Mouse (Mus musculus): ENCODE measurements around the gene Tspan11.

The Tspan11 gene

DNA sequence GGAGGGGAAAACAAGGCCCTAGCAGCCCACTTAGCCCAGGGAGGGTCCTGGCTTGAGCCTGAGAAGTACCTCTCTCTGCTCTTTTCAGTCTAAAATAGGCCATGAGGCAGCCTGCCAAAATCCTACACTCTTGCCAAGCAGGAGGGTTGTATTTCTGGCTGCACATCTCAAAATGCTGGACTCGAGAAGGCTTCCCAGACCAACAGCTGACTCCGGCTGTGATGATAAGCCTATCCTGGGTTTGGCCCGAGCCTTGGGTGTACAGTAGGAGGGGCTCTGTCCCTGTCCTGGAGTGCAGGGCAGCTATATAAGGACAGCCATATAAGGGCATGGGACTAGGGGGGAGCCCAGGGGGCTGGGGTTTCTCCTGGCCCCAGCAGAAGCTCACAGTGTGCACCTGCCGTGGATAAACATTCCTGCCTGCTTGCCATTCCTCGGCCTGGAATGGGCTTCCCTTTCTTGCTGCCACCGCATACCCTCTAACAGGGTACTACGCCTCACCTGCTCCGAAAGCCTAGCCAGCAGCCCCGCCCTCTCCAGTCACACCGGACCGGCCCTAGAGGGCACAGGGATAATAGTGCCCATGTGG is 102.3 kb downstream of the Tspan11 start:
- CTCF ChIA-PET, result interaction anchor here in 1 of 4 experiments (0.6 kb wide), 1 partner anchor 102 kb away, joined by 3 read pairs; no protein-coding TSS in a partner anchor
- POLR2A ChIA-PET, result interaction anchor here in 1 of 4 experiments (0.6 to 1.5 kb wide), 3 partner anchors 14 to 361 kb away, joined by 3 to 5 read pairs (median 4); no protein-coding TSS in a partner anchor

DNA sequence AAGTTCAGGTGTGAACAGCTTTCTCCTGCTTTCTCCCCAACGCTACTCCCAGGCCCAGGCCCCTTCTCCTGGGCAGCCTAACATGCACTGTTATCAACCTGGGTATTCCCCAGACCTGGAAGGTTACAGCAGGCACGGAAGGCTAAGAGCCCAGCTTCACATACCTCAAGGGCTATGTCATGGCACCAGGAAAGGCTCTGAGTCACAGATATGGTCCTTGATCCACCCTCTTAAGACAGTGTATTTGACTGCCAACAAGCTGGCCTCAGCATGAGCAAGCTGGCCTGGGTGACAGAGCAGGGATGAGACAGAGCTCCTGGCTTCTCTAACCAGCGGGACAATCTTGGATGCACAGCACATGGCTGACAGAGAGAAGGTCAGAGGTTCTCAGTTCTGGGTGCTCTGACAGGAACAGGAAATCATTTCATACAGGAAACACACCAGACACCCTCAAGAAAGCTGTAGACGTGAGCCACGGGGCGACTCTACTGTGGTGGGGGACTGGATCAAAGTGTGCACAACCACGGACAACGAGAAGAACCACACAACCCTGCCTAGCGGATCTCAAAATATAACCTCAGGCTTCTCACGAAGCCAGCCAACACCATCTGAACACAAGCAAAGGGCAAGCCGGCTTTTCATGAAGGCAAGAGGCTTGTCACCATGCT is 104.3 kb downstream of the Tspan11 start:
- ChIA-PET CTCF (interaction anchor here in 1 of 4 experiments (1.0 kb wide), 1 partner anchor 16 kb away, joined by 3 read pairs; no protein-coding TSS in a partner anchor), POLR2A (interaction anchor here in 1 of 4 experiments (0.7 to 1.6 kb wide), 3 partner anchors 18 to 37 kb away, joined by 3 to 4 read pairs (median 3); no protein-coding TSS in a partner anchor)

DNA sequence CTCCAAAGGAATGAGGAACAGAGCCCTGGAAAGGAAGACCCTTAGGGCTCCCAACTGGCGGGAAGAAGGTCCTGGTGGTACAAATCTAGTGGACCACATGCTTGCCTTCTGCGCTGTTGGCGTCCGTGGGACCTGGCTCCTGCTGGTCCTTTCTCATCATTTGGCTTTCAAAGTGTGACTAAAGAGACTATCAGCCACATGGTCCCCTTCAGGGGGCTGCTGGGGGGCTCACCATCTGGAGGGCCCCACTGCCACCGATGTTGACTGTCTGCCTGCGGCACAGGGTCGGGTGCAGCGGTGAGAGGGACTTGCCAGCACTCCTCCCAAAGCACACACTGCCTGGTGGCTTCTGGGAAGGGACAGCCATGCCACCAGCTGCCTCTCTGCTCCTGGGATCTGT is 105.6 kb downstream of the Tspan11 start:
- POLR2A ChIA-PET, result no interaction called here
- CTCF ChIA-PET, result no interaction called here

DNA sequence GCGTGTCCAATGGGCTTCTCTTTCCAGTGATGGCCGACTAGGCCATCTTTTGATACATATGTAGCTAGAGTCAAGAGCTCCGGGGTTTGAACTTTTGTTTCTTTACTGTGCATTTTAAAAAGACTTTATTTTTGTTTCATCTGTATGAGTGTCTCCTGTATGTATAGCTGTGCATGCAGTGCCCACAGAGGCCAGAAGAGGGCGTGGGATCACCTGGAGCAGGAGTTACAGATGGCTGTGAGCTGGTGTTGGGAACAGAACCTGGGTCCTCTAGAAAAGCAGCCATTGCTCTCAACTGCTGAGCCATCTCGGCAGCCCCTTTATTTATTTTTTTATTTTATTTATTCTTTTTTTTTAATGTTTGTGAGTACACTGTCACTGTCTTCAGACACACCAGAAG is 109.5 kb downstream of the Tspan11 start:
- ChIA-PET CTCF (interaction anchor here (0.5 to 1.6 kb wide), 23 partner anchors 9 to 978 kb away, joined by 3 to 10 read pairs (median 3); partner anchors contain the start of gene Tspan11 (in 1 of the 4)), POLR2A (interaction anchor here in 1 of 4 experiments (0.6 kb wide), 2 partner anchors 152 to 703 kb away, joined by 3 to 4 read pairs; no protein-coding TSS in a partner anchor)

DNA sequence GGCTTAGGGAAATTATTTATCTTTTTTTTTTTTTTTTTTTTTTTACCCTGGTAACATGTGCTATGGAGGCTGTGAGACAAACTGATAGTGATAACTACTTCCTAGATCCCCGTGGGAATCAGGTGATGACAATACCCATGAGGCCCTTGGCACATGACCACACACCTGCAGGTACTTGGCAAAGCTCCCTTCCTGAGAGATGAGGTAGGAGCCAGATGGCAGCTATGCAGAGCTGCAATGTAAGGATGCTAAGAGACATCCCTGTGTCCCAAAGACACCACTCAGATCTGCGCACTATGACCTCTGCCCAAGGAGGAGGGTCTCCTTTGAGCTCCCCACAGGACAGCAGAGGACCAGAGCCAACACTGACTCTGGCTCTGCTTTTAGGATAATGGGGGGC is 111.7 kb downstream of the Tspan11 start:
- ChIA-PET POLR2A (interaction anchor here in 3 of 4 experiments (0.6 to 1.4 kb wide), 5 partner anchors 20 to 415 kb away, joined by 3 to 6 read pairs (median 3); no protein-coding TSS in a partner anchor), CTCF (interaction anchor here in 2 of 4 experiments (0.6 to 0.7 kb wide), 3 partner anchors 29 to 469 kb away, joined by 5 to 13 read pairs (median 6); no protein-coding TSS in a partner anchor)

DNA sequence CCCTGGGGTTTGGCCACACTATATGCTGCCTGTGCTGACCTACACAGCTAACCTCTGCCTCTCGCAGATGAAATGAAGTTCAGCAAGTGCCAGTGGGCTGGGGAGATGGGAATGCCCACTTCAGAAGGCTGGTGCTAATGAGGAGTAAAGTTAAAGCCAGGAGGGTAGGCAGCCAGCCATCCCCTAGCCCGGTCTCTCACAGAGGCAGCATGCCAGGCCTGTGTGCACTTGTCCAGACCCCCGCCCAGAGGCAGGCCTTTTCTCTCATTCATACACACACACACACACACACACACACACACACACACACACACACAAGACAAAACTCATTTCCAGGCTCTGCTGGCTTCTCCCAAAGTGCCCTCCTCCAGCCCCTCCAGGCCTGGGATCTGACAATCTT is 113.4 kb downstream of the Tspan11 start:
- CTCF ChIA-PET, result interaction anchor here in 1 of 4 experiments (1.2 kb wide), 1 partner anchor 27 kb away, joined by 3 read pairs; no protein-coding TSS in a partner anchor

DNA sequence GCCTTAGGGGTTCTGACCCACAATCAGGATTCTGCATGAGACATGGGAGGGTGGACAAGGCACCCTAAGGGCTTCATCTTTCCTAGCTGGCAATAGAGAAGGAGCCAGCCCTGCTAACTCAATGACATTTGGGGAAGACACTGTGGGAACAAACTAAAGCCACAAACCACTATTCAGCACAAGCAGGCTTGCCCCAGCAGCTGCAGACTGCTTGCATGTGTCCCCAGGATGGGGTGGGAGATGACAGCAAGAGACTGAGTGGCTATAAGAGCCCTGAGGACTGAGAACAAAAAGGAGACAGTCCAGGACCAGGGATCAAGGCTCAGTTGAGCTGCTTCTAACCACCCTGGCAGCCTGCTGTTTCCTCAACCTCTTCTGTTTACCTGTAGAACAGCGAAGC is 114.2 kb downstream of the Tspan11 start:
- POLR2A ChIA-PET, result interaction anchor here in 1 of 4 experiments (1.3 kb wide), 1 partner anchor 9 kb away, joined by 4 read pairs; no protein-coding TSS in a partner anchor
- CTCF ChIA-PET, result interaction anchor here in 2 of 4 experiments (1.2 to 1.8 kb wide), 2 partner anchors 27 to 81 kb away, joined by 3 to 8 read pairs; no protein-coding TSS in a partner anchor

More for the DNA sequence above, 113.4 kb downstream of the Tspan11 start:
- POLR2A ChIA-PET, result no interaction called here

DNA sequence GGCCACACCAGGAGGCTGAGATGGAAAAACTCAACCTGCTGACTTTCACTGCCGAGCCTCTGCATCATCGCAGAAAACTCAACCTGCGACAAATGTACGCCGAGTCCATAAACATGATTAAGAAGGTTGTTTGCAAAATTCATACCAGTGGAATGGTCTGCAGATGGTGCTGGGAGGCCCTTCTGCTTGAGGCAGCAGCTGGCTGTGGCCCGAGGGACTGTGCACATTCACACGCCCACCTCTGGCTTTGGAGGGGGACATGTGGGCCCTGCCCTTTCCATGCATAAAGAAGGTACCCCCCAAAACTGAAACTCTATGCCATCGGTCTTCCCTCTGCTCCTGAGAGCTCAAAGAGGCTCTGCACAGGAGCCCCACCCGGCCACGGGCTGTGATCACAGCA is 114.7 kb downstream of the Tspan11 start:
- ChIA-PET CTCF (interaction anchor here in 2 of 4 experiments (1.2 to 1.8 kb wide), 2 partner anchors 26 to 82 kb away, joined by 3 to 8 read pairs; no protein-coding TSS in a partner anchor), POLR2A (interaction anchor here in 1 of 4 experiments (0.5 to 1.3 kb wide), 2 partner anchors 9 to 79 kb away, joined by 4 read pairs; no protein-coding TSS in a partner anchor)

DNA sequence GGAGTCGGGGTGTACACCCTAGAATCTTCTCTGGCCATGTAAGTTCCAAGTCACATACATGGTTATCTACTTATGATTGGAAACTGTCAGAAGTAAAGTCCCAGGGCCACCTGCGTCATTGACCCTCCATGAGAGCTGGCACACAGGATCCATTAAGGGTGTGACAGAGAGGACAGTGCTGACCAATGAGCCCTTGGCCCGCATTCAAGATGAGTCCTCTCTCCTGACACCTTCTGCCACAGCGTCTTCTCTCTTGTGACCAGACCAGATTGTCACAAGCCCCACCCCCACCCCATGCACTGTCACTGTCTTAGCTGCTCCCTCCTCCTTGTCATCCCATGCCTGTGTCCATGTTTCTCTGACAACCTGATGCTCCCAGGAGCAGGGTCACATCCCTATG is 115.3 kb downstream of the Tspan11 start:
- ChIA-PET CTCF (interaction anchor here in 2 of 4 experiments (1.2 to 1.8 kb wide), 2 partner anchors 26 to 82 kb away, joined by 3 to 8 read pairs; no protein-coding TSS in a partner anchor), POLR2A (interaction anchor here in 2 of 4 experiments (0.7 to 1.3 kb wide), 2 partner anchors 8 to 27 kb away, joined by 3 to 4 read pairs; no protein-coding TSS in a partner anchor)

DNA sequence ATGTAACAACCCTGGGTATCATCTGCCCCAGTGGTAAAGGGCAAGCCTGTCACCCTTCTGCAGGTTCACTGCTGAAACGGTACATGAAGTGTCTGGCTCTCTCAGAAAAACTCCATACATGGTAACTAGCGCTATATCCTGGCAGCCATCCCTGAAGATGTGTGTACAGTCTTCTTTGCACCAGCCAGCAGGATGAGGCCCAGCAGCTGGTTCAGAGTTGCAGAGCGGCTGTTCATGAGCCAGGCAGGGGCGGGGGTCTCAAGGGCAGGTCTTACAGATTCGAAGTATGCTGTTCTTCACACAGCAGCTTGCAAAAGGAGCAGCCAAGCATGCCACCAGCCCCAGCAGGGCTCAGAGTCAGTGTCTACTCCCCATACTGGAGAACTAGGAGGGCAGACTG is 116.2 kb downstream of the Tspan11 start:
- POLR2A ChIA-PET, result interaction anchor here in 1 of 4 experiments (0.7 kb wide), 1 partner anchor 28 kb away, joined by 3 read pairs; no protein-coding TSS in a partner anchor
- CTCF ChIA-PET, result interaction anchor here in 1 of 4 experiments (1.8 kb wide), 1 partner anchor 25 kb away, joined by 8 read pairs; no protein-coding TSS in a partner anchor
